Mouse (Mus musculus) kidney, embryonic 15.5 days (tissue): ENCODE data around the gene Rln3. TPM values are rescaled to one million over a fixed set of nuclear protein-coding genes. Genes with fewer than 3 reads are reported as not detected.

Source experiments
- ATAC-seq: fragments of 200-750 bp; cut with Nextera tagmentation; replicated peaks from 2 replicates; pipeline ENCODE4 v1.8.0; 2017; ENCODE audit warnings: moderate TSS enrichment; ENCODE audit not compliant: low FRiP score
- H3K27ac ChIP-seq: fragments of 300-500 bp; sonication (generic); 2 replicates; pipeline ENCODE4 v1.5.1; 2015; ENCODE audit warnings: mild to moderate bottlenecking, inconsistent platforms
- H3K27me3 ChIP-seq: fragments of 300-500 bp; sonication (generic); 2 replicates; pipeline ENCODE4 v1.6.1; 2015; ENCODE audit warnings: inconsistent platforms
- H3K36me3 ChIP-seq: fragments of 300-500 bp; sonication (generic); 2 replicates; pipeline ENCODE4 v1.6.1; 2015; ENCODE audit warnings: inconsistent platforms
- H3K4me1 ChIP-seq: fragments of 300-500 bp; sonication (generic); 2 replicates; pipeline ENCODE4 v1.6.1; 2015; ENCODE audit warnings: inconsistent platforms
- H3K4me2 ChIP-seq: fragments of 300-500 bp; sonication (generic); 2 replicates; pipeline ENCODE4 v1.6.1; 2015; ENCODE audit warnings: moderate library complexity, mild to moderate bottlenecking, inconsistent platforms
- H3K4me3 ChIP-seq: fragments of 300-500 bp; sonication (generic); replicated peaks from 2 replicates; pipeline ENCODE4 v1.5.1; 2015; ENCODE audit warnings: mild to moderate bottlenecking, inconsistent platforms
- H3K9ac ChIP-seq: fragments of 300-500 bp; sonication (generic); 2 replicates; pipeline ENCODE4 v1.6.1; 2015; ENCODE audit warnings: mild to moderate bottlenecking, inconsistent platforms
- H3K9me3 ChIP-seq: fragments of 300-500 bp; sonication (generic); replicated peaks from 2 replicates; pipeline ENCODE4 v1.6.1; 2016; ENCODE audit warnings: inconsistent platforms
- WGBS: fragments of 180-500 bp; shearing (Covaris S2); methylation state at CpG from one replicate; pipeline ENCODE4 v1.1.7; 2015; ENCODE audit warnings: mixed read lengths; 5-methylcytosine and 5-hydroxymethylcytosine counted together
- polyA plus RNA-seq: library from polyadenylated mRNA; unstranded; fragments of >200 nt; fragmentation: Nextera tagmentation; extraction: Ambion mirVana; gene quantifications from 2 replicates; pipeline ENCODE4 v1.2.1, GENCODE M21; 2015

Rln3 gene
- polyA plus RNA-seq, 1 experiment from 2014 or later: not detected

GRCm38 (mm10) chr8:84001281-84002000 is 43.4 kb downstream of the Rln3 start, which contains the start of gene 1700067K01Rik:
TSS of gene 1700067K01Rik (plus strand) at chr8:84001502.
- H3K9ac ChIP-seq: no peak within 1 kb of the TSS
- peaks cover 36% of the 10 kb centered on the region for H3K36me3 ChIP-seq
- H3K4me2 ChIP-seq: peak within 1 kb of the TSS; percentile 44
- H3K27me3 ChIP-seq: peaks cover 6% of the 10 kb centered on the region; the same call in 1 of the 2 replicates
- peak within 1 kb of the TSS; percentile 11 for H3K4me3 ChIP-seq
- no peak within 1 kb of the TSS for H3K27ac ChIP-seq
- WGBS: 33% methylated on average over 61 of the region's 61 CpGs
- H3K4me1 ChIP-seq: peaks cover 50% of the 10 kb centered on the region
- H3K9me3 ChIP-seq: no peaks in the 10 kb centered on the region
- no peak for ATAC-seq

GRCm38 (mm10) chr8:83999825-84000224 is 45.0 kb downstream of the Rln3 start:
- Histone ChIP-seq H3K27ac (no peak overlapping the region), H3K27me3 (peaks cover 6% of the 10 kb centered on the region; the same call in 1 of the 2 replicates), H3K36me3 (peaks cover 41% of the 10 kb centered on the region), H3K9me3 (no peaks in the 10 kb centered on the region), H3K4me1 (peaks cover 56% of the 10 kb centered on the region), H3K4me3 (peak overlapping the region; percentile 71; the same call in 1 of the 2 replicates), H3K4me2 (peak overlapping the region; percentile 92; the same call in 1 of the 2 replicates), H3K9ac (0 out of 2 replicates have a peak overlapping the region, but pooled peaks have one; percentile 4)
- ATAC-seq: no peak
- WGBS: 88% methylated on average over 2 of the region's 2 CpGs

GRCm38 (mm10) chr8:83999057-83999705 is 45.6 kb downstream of the Rln3 start:
- H3K36me3 ChIP-seq: peaks cover 48% of the 10 kb centered on the region
- H3K4me1 ChIP-seq: peaks cover 52% of the 10 kb centered on the region
- no peak for ATAC-seq
- H3K9me3 ChIP-seq: no peaks in the 10 kb centered on the region
- H3K27ac ChIP-seq: 0 out of 2 replicates have a peak overlapping the region, but pooled peaks have one; percentile 89
- peaks cover 6% of the 10 kb centered on the region; the same call in 1 of the 2 replicates for H3K27me3 ChIP-seq
- peak overlapping the region; percentile 72 for H3K9ac ChIP-seq
- peak overlapping the region; percentile 71 for H3K4me3 ChIP-seq
- WGBS: 63% methylated on average over 16 of the region's 16 CpGs
- H3K4me2 ChIP-seq: peak overlapping the region; percentile 92

GRCm38 (mm10) chr8:83998231-83999056 is 46.4 kb downstream of the Rln3 start:
- Histone ChIP-seq H3K4me3 (peak overlapping the region; percentile 71), H3K4me2 (peak overlapping the region; percentile 92), H3K36me3 (peaks cover 54% of the 10 kb centered on the region), H3K4me1 (peaks cover 44% of the 10 kb centered on the region), H3K27ac (peak overlapping the region; percentile 89), H3K27me3 (peaks cover 6% of the 10 kb centered on the region; the same call in 1 of the 2 replicates), H3K9ac (peak overlapping the region; percentile 72), H3K9me3 (no peaks in the 10 kb centered on the region)
- WGBS: 1% methylated on average over 71 of the region's 92 CpGs
- peak; percentile 35 for ATAC-seq

- under 1% methylated on average over 68 of the region's 112 CpGs for WGBS
- Histone ChIP-seq H3K4me2 (peak within 1 kb of the TSS; percentile 92), H3K4me3 (peak within 1 kb of the TSS; percentile 71), H3K36me3 (peaks cover 55% of the 10 kb centered on the region), H3K9ac (peak within 1 kb of the TSS; percentile 76), H3K27ac (peak within 1 kb of the TSS; percentile 97), H3K9me3 (no peaks in the 10 kb centered on the region), H3K27me3 (peaks cover 6% of the 10 kb centered on the region; the same call in 1 of the 2 replicates), H3K4me1 (peaks cover 38% of the 10 kb centered on the region)
- no peak; the same call in 1 of the 2 replicates for ATAC-seq
Measured at GRCm38 (mm10) chr8:83997511-83998141, 47.2 kb downstream of the Rln3 start, which contains the start of gene Samd1. TSS of gene Samd1 (plus strand) at chr8:83997672.

- peak overlapping the region; percentile 76 for H3K9ac ChIP-seq
- peak overlapping the region; percentile 97 for H3K27ac ChIP-seq
- no peaks in the 10 kb centered on the region for H3K9me3 ChIP-seq
- peaks cover 6% of the 10 kb centered on the region; the same call in 1 of the 2 replicates for H3K27me3 ChIP-seq
- peak; percentile 87 for ATAC-seq
- peak overlapping the region; percentile 92 for H3K4me2 ChIP-seq
- H3K4me1 ChIP-seq: peaks cover 38% of the 10 kb centered on the region
- WGBS: under 1% methylated on average over 67 of the region's 103 CpGs
- peak overlapping the region; percentile 71 for H3K4me3 ChIP-seq
- H3K36me3 ChIP-seq: peaks cover 55% of the 10 kb centered on the region
Measured at GRCm38 (mm10) chr8:83996567-83997505, 48.0 kb downstream of the Rln3 start.

GRCm38 (mm10) chr8:83995973-83996372 is 48.8 kb downstream of the Rln3 start:
- ATAC-seq: peak; percentile 10; the same call in 1 of the 2 replicates
- Histone ChIP-seq H3K4me2 (peak overlapping the region; percentile 92), H3K27ac (peak overlapping the region; percentile 97), H3K4me3 (peak overlapping the region; percentile 71), H3K27me3 (0 out of 2 replicates have a peak, but pooled peaks cover 2% of the 10 kb centered on the region), H3K36me3 (peaks cover 56% of the 10 kb centered on the region), H3K9me3 (no peaks in the 10 kb centered on the region), H3K9ac (peak overlapping the region; percentile 76), H3K4me1 (peaks cover 30% of the 10 kb centered on the region)
- WGBS: 15% methylated on average over 12 of the region's 12 CpGs

- ATAC-seq: no peak
- WGBS: 93% methylated on average over 3 of the region's 3 CpGs
- Histone ChIP-seq H3K4me2 (no peak overlapping the region), H3K4me1 (peaks cover 17% of the 10 kb centered on the region), H3K9me3 (no peaks in the 10 kb centered on the region), H3K36me3 (peaks cover 56% of the 10 kb centered on the region), H3K4me3 (no peak overlapping the region), H3K27ac (no peak overlapping the region), H3K27me3 (no peaks in the 10 kb centered on the region), H3K9ac (no peak overlapping the region)
Measured at GRCm38 (mm10) chr8:83994030-83994429, 50.8 kb downstream of the Rln3 start.
